Mouse (Mus musculus): Measurements from ENCODE around the gene Svs1.
"Not testable (repeated sequence)": the region's sequence is repeated elsewhere in the genome, so short reads cannot be mapped to it uniquely, and the experiment has no call there.

The Svs1 gene

GRCm38 (mm10) chr6:48986444-48986990 is at the start of gene Svs1:
Gene Svs1 (plus strand): TSS chr6:48986861.
- peak; percentile 24 for DNase-seq

GRCm38 (mm10) chr6:48949596-48949995 is 37.1 kb upstream of the Svs1 start:
- DNase-seq: no peak

- DNase-seq: no peak
Observed at GRCm38 (mm10) chr6:48950676-48951075, 36.0 kb upstream of the Svs1 start.

DNA sequence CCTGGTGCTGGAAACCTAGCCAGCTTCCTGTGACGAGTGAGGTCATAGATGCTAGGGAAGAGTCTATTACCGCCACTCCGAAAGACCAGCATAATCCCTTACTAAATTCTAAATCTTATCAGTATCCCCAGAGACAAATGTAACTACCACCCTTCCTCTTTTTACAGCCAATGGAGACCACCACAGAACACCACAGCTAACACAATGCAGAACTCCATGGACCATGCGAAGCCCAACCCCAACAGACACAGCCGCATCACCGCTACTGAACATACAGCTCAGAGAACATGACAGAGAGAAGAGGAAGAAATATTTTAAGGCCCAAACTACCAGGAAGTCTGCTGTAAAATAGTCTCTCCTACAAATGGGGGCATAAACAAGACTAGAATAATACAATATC is 35.0 kb upstream of the Svs1 start:
- DNase-seq: no peak

DNA sequence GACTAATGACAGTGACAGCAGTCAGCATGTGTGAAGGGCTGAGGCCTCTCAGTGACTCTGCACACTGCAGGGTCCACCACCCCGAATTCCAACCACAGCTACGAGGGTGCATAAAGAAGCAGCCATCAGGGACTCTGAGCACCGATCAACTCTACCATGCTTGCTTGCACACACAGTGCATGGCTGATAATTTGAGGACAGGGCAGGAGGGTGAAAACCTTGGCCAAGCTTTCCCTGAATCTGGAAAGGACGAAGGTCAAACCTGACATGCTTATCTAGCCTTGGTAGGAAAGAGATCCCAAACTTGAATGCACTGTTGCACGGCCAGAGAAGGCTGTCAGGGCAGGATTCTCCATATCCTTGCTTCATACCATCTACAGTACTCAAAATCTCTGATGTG is 33.4 kb upstream of the Svs1 start:
- DNase-seq: no peak

DNA sequence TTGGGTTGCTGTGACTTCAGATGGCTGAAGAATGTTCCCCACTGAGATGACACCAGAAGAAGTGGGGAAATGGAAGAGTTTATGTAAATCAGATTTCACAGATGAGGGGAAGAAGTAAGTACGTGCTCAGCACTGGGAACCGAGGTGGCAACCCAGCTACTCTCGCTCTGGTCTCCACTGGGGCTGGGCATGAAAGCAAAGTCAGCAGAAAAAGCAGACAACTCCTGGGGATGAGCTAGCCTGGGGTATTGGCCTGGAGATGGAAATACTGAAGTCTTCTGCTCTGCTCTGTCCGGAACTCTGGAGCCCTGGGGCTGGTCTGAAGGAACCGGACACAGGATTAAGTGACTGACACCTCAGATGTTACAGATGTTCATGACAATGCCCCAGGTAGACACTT is 32.5 kb upstream of the Svs1 start:
- DNase-seq: no peak

DNA sequence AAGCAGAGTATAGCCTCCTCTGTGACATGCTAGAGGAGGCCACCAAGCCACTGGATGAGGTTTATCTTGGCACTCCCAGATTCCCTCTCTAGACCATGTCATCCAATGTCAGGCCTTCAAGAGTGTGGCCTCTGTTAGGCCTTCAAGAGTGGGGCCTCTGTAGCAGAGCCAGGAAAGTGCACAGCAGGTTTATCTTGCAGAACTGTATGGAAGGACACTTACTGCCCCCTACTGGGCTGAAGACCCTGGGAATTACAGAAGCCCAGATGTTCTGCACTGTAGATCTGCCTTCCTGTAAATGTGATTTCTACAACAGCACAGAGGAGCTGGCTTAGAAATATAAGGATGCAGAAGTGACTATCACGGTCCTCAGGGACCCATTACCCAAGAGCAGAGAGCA is 31.7 kb upstream of the Svs1 start:
- DNase-seq: peak; percentile 89

DNA sequence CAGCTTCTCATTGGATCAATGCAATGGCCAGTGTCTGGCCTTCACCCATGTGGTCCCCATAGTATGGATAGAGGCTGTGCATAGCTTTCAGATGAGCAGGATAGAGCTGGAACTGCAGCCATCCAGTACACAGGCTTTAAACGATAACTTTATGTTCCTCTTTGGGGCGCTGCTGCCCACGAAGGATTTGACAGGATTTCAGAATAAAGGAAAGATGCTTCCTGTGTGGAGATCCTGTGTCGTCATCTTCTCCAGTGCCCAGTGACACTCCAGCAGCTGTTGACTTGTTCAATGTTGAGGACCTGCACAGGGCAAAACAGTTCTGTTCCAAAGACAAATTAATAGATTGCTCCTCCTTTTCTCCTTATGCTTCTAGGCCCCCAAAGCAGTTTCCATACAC is 29.9 kb upstream of the Svs1 start:
- no peak for DNase-seq

- DNase-seq: peak; percentile 63
Observed at GRCm38 (mm10) chr6:48958053-48958452, 28.6 kb upstream of the Svs1 start.

GRCm38 (mm10) chr6:48959151-48959550 is 27.5 kb upstream of the Svs1 start:
- DNase-seq: peak; percentile 33

DNA sequence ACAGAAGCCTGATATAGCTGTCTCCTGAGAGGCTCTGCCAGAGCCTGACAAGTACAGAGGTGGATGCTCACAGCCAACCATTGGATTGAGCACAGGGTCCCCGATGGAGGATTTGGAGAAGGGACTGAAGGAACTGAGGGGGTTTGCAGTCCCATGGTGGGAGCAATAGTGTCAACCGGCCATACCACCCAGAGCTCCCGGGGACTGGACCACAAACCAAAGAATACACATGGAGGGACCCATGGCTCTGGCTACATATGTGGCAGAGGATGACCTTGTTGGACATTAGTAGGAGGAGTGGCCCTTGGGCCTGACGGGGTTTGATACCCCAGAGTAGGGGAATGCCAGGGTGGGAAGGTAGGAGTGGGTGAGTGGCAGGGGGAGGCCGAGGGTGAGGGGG is 20.0 kb upstream of the Svs1 start:
- not testable (repeated sequence) for DNase-seq

DNA sequence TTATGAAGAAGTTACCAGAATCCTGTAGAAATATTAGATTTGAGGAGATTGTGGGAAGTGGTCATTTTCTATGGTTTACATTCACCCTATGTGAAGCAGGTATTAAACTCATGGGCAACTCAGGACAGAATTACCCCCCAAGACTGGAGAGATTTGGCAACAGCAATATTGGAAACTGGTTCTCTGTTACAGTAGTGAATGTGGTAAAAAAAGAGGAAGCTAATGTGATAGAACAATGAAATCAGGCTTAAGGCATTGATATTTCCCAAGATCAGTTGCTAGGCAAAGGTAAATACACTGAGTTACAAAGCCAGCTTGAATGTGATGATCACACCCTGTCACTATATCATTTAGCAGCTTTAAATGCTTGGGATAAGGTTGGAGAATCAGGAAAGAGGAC is 18.8 kb upstream of the Svs1 start:
- no peak for DNase-seq

- no peak for DNase-seq
Observed at GRCm38 (mm10) chr6:48974663-48975062, 12.0 kb upstream of the Svs1 start, which contains the start of gene Doxl2. Gene Doxl2 (plus strand): TSS chr6:48974963.

- no peak for DNase-seq
Observed at GRCm38 (mm10) chr6:48979616-48980015, 7.0 kb upstream of the Svs1 start.

DNA sequence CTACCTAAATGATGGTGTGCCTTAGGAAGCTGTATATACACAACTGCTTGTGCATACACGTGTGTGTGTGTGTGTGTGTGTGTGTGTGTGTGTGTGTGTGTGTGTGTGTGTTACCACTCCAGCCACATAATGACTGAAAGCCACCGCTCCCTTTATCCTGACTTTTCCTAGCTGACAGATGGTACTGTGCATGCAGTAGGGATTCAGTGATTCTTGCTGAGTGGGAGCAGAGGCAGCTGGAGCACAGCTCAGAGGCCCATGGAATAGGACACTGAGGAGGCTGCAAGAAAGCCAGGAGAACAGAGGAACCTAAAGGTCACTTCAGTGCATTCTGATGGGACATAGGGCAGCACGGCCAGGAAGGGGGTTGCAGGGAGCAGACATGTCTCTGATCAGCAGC is 4.4 kb upstream of the Svs1 start:
- no peak for DNase-seq

- DNase-seq: no peak
Observed at GRCm38 (mm10) chr6:48989971-48990370, 3.3 kb downstream of the Svs1 start.

DNA sequence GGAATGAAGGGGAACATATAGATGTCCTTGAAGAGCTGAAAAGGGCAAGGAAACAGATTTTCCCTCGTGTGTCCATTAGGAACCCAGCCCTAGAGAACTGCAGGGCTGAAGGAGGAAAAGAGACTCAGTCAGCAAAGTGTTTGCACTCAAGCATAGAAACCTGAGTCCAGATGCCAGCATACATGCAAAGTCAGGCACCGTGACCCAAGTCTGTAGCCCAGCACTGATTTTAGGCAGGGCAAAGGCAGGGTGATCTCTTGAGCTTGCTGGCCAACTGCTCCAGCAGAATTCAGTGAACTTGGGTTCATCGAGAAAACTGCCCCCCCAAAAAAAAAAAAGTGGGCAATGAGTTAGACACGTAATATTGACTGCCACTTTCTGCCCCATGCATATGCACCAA is 5.3 kb downstream of the Svs1 start:
- DNase-seq: peak; percentile 25

DNA sequence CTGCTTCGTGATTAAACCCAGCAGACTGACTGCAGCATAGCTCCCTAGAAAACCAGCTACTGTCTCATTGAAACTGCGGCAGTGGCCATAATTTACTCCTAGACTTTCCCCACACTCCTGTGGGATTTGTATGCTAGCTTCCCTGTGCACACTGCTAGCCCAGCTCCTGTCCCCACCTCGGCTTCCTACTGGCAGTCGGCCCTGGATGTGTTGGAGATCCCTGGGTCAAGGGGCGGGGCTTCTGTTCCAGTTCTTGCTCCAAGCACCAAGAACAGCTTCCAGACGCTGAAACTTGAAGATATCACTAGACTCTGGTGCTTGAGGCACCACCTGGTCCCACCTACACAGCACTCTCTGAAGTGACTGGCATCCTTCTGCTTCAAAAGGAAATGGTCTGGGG is 11.5 kb downstream of the Svs1 start:
- DNase-seq: no peak

DNA sequence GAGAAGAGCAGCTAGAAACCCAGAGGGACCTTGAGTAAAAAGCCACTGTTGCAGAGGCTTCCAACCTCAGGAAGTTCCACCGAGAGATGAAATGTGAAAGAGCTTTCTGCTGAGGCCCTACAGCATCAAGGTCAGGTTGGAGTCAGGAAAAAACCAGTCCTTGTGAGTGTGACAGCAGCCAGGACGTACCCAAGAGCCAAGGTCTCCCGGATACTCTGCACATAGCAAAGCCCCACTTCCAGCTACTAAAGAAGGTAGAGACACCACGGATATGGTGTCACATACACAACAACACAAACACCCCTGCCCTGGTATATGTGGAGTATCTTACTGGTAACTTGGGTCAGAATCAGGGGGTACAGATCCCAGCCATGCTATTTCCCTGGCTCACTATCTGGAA is 12.1 kb downstream of the Svs1 start:
- DNase-seq: no peak

- DNase-seq: peak; percentile 24
Observed at GRCm38 (mm10) chr6:49003381-49003780, 16.7 kb downstream of the Svs1 start.

DNA sequence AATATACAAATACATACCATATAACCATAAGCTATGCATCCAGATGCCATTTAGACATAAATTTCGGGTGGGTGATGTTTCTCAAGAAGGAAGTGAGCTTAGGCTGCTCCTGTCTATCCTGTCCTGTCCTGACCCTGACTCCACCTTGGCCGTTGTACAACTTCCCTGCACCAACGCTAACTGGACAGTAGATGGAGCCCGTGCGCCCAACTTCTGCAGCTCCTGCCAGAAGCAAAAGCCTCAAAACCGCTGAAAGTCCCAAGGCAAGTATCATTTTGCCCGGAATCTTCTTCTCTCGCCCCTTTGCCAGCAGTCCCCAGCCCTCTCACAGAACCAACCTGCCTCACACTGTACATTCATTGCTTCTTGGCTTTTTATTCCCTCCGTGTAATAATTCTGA is 21.3 kb downstream of the Svs1 start:
- DNase-seq: peak; percentile 79

GRCm38 (mm10) chr6:49008420-49009160 is 21.9 kb downstream of the Svs1 start:
- peak; percentile 24 for DNase-seq

DNA sequence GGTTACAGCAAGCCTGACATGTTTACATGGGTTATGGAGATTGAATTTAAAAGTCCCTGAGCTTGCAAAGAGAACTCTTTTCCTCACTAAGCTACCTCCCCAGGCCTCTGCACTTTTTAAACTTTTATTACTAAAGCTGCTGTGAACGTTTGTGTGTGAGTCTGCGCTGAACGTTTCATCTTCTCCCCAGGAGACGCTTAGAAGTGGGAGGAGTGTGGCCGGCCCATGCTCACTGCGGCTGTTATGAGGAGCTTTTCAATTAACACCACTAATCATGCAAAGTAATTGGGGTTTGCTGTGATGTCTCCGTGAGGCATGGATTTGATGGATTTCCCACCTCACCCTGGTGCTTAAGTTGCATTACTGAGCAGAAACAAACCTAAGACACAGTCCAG is 22.5 kb downstream of the Svs1 start:
- DNase-seq: no peak

DNA sequence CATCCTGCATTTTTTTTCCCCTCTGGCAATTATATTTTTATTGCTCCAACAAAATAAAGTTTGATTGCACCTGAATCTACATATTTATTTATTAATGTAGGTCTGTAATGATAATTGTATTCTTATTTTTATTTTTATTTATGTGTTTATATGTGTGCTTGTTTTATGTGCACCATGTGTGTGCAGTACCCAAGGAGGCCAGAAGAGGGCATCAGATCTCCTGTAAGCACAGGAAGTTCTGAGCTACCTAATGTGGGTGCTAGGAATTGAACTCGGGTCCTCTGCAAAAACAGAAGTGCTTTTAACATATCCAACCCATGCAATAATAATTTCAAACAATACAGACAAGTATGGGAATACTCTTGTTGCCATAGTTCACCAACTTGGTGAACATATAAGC is 23.0 kb downstream of the Svs1 start:
- no peak for DNase-seq

DNA sequence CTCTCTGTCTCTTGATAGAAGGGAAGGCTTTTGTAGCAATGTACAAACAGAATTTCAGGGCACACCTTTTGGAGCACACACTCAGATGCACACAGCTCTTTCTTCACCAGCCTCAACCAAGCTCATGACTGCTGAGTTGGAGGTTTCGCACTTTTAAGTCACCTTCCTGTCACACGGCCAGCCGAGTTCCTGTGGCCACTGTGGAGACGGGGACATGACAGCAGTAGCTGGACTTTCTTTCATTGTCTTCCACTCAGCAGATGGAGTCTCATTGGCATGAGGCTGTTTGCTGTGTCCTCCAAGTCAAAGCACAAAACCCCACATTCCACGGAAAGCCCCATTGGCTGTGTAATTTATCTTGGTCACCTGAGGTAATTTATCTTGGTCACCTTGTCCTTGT is 24.5 kb downstream of the Svs1 start:
- DNase-seq: no peak

All from kidney, postnatal 10 days (tissue).